Mouse (Mus musculus): Measurements from ENCODE around the gene Hoxa7.

- TF ChIP-seq POLR2A (IDR thresholded peaks at IDR 0.05; ENCODE audit: insufficient read depth, low read depth, low read length) (no peak), EP300 (IDR thresholded peaks at IDR 0.05; ENCODE audit: insufficient read depth, low read depth, low read length) (no peak)
These were observed 10.9 kb upstream of the Hoxa7 start for GRCm38 (mm10) chr6:52232568-52232965.
